Mouse (Mus musculus) left cerebral cortex, adult 9 months (tissue): ENCODE data around the gene Igflr1.

Experiments
- DNase-seq, 2 experiments: peaks; one replicate each; pipeline ENCODE4 v3.0.0; 2022; ENCODE audit warnings: low spot score in 2 of 2

Igflr1 gene

GRCm38 (mm10) chr7:30588676-30589434, 23.6 kb downstream of the Igflr1 start, which contains the start of gene Kmt2b:
Gene Kmt2b (minus strand): TSS chr7:30588726.
- peak; percentile 96 to 97 for DNase-seq

- DNase-seq, result peak in 1 of 2 experiments; percentile 79
Measured at GRCm38 (mm10) chr7:30589435-30590301, 24.4 kb downstream of the Igflr1 start.

GRCm38 (mm10) chr7:30590927-30591604, 25.8 kb downstream of the Igflr1 start:
- no peak for DNase-seq

- DNase-seq, result no peak
Measured at GRCm38 (mm10) chr7:30591605-30591951, 26.4 kb downstream of the Igflr1 start.

GRCm38 (mm10) chr7:30592772-30593423, 27.7 kb downstream of the Igflr1 start:
- no peak for DNase-seq

- no peak for DNase-seq
Measured at GRCm38 (mm10) chr7:30593579-30594509, 28.6 kb downstream of the Igflr1 start.

- DNase-seq, result no peak
Measured at GRCm38 (mm10) chr7:30594510-30595024, 29.3 kb downstream of the Igflr1 start.

- no peak for DNase-seq
Measured at GRCm38 (mm10) chr7:30596093-30596492, 30.9 kb downstream of the Igflr1 start.

- no peak for DNase-seq
Measured at GRCm38 (mm10) chr7:30596811-30597210, 31.6 kb downstream of the Igflr1 start.

GRCm38 (mm10) chr7:30598786-30599185, 33.6 kb downstream of the Igflr1 start, which contains the start of gene Zbtb32:
Gene Zbtb32 (minus strand): TSS chr7:30598909.
- DNase-seq, result no peak

- DNase-seq, result peak; percentile 80 to 93
Measured at GRCm38 (mm10) chr7:30599933-30600353, 34.7 kb downstream of the Igflr1 start.

- no peak for DNase-seq
Measured at GRCm38 (mm10) chr7:30600651-30601050, 35.4 kb downstream of the Igflr1 start.

- no peak for DNase-seq
Measured at GRCm38 (mm10) chr7:30602583-30602982, 37.4 kb downstream of the Igflr1 start.

- DNase-seq, result no peak
Measured at GRCm38 (mm10) chr7:30604424-30604823, 39.2 kb downstream of the Igflr1 start.

- no peak for DNase-seq
Measured at GRCm38 (mm10) chr7:30604944-30605343, 39.7 kb downstream of the Igflr1 start.

GRCm38 (mm10) chr7:30607706-30608309, 42.6 kb downstream of the Igflr1 start:
- DNase-seq, result no peak

- DNase-seq, result no peak
Measured at GRCm38 (mm10) chr7:30608476-30608875, 43.2 kb downstream of the Igflr1 start.

GRCm38 (mm10) chr7:30610043-30610442, 44.8 kb downstream of the Igflr1 start:
- no peak for DNase-seq

- DNase-seq, result no peak
Measured at GRCm38 (mm10) chr7:30612654-30613402, 47.6 kb downstream of the Igflr1 start, which contains the start of gene Upk1a. Gene Upk1a (minus strand): TSS chr7:30612847.
